Mouse (Mus musculus) MEL (cell line): ENCODE results near the gene Hs6st1.

Source experiments
- GABPA ChIP-seq: IDR thresholded peaks from 2 replicates; pipeline ENCODE4 v1.6.1; 2012; ENCODE audit warnings: low read depth, mild to moderate bottlenecking, inconsistent platforms, low read length, improper control_type of control experiment, moderate library complexity
- HCFC1 ChIP-seq: IDR thresholded peaks from 2 replicates; pipeline ENCODE4 v1.6.1; 2012; ENCODE audit warnings: low read depth, mild to moderate bottlenecking, inconsistent platforms, low read length, improper control_type of control experiment, moderate library complexity

- TF ChIP-seq GABPA: no peak
- no peak for TF ChIP-seq HCFC1
Observed at GRCm38 (mm10) chr1:36044288-36044687, 23.9 kb upstream of the Hs6st1 start.
